Mouse (Mus musculus): ENCODE data around the gene Ncmap. TPM values are rescaled to one million over a fixed set of nuclear protein-coding genes. Genes with fewer than 3 reads are reported as not detected.
A peak's percentile ranks its signal among the peaks of the same experiment; 100 is the strongest.

Gene Ncmap
- polyA plus RNA-seq, 1 experiment = not detected

GRCm38 (mm10) chr4:135433086-135433442, 35.0 kb upstream of the Ncmap start:
- Histone ChIP-seq H3K4me3 (ENCODE audit: insufficient read depth, low read depth, low read length) (peak overlapping the region; percentile 100), H3K27ac (ENCODE audit: insufficient read depth, low read depth, low read length) (0 out of 2 replicates have a peak overlapping the region, but pooled peaks have one; percentile 60), H3K4me1 (ENCODE audit: control insufficient read depth, insufficient read depth, low read length) (peaks cover 11% of the 10 kb centered on the region)
- TF ChIP-seq CTCF (IDR thresholded peaks at IDR 0.05; ENCODE audit: insufficient read depth, low read depth, low read length) (no peak), POLR2A (IDR thresholded peaks at IDR 0.05; ENCODE audit: insufficient read depth, low read depth, low read length) (no peak)
- 13% methylated on average over 10 of the region's 10 CpGs for WGBS

GRCm38 (mm10) chr4:135429990-135430760, 32.1 kb upstream of the Ncmap start:
- Histone ChIP-seq H3K4me3 (ENCODE audit: insufficient read depth, low read depth, low read length) (no peak overlapping the region), H3K27ac (ENCODE audit: insufficient read depth, low read depth, low read length) (no peak overlapping the region), H3K4me1 (ENCODE audit: control insufficient read depth, insufficient read depth, low read length) (peaks cover 13% of the 10 kb centered on the region)
- no peak for TF ChIP-seq POLR2A (IDR thresholded peaks at IDR 0.05; ENCODE audit: insufficient read depth, low read depth, low read length)
- TF ChIP-seq CTCF (IDR thresholded peaks at IDR 0.05; ENCODE audit: insufficient read depth, low read depth, low read length) = no peak
- 91% methylated on average over 8 of the region's 8 CpGs for WGBS

- Histone ChIP-seq H3K4me3 (ENCODE audit: insufficient read depth, low read depth, low read length) (no peak overlapping the region), H3K27ac (ENCODE audit: insufficient read depth, low read depth, low read length) (no peak overlapping the region), H3K4me1 (ENCODE audit: control insufficient read depth, insufficient read depth, low read length) (peaks cover 10% of the 10 kb centered on the region)
- TF ChIP-seq POLR2A (IDR thresholded peaks at IDR 0.05; ENCODE audit: insufficient read depth, low read depth, low read length) = no peak
- TF ChIP-seq CTCF (IDR thresholded peaks at IDR 0.05; ENCODE audit: insufficient read depth, low read depth, low read length) = no peak
- WGBS = 89% methylated on average over 4 of the region's 4 CpGs
These were observed 31.4 kb upstream of the Ncmap start for GRCm38 (mm10) chr4:135429383-135429782.

- TF ChIP-seq CTCF (IDR thresholded peaks at IDR 0.05; ENCODE audit: insufficient read depth, low read depth, low read length) (no peak), POLR2A (IDR thresholded peaks at IDR 0.05; ENCODE audit: insufficient read depth, low read depth, low read length) (no peak)
- no peak overlapping the region for H3K27ac ChIP-seq (ENCODE audit: insufficient read depth, low read depth, low read length)
- 92% methylated on average over 7 of the region's 7 CpGs for WGBS
- peaks cover 2% of the 10 kb centered on the region; the same call in 1 of the 2 replicates for H3K4me1 ChIP-seq (ENCODE audit: control insufficient read depth, insufficient read depth, low read length)
- no peak overlapping the region for H3K4me3 ChIP-seq (ENCODE audit: insufficient read depth, low read depth, low read length)
These were observed 28.6 kb upstream of the Ncmap start for GRCm38 (mm10) chr4:135426587-135426986.

GRCm38 (mm10) chr4:135425625-135426024, 27.6 kb upstream of the Ncmap start:
- no peak for TF ChIP-seq CTCF (IDR thresholded peaks at IDR 0.05; ENCODE audit: insufficient read depth, low read depth, low read length)
- TF ChIP-seq POLR2A (IDR thresholded peaks at IDR 0.05; ENCODE audit: insufficient read depth, low read depth, low read length) = no peak
- Histone ChIP-seq H3K4me1 (ENCODE audit: control insufficient read depth, insufficient read depth, low read length) (peaks cover 2% of the 10 kb centered on the region; the same call in 1 of the 2 replicates), H3K4me3 (ENCODE audit: insufficient read depth, low read depth, low read length) (no peak overlapping the region), H3K27ac (ENCODE audit: insufficient read depth, low read depth, low read length) (no peak overlapping the region)
- WGBS = 55% methylated on average over 9 of the region's 9 CpGs

GRCm38 (mm10) chr4:135420961-135421360, 22.9 kb upstream of the Ncmap start:
- Histone ChIP-seq H3K4me3 (ENCODE audit: insufficient read depth, low read depth, low read length) (no peak overlapping the region), H3K27ac (ENCODE audit: insufficient read depth, low read depth, low read length) (no peak overlapping the region), H3K4me1 (ENCODE audit: control insufficient read depth, insufficient read depth, low read length) (no peaks in the 10 kb centered on the region)
- TF ChIP-seq POLR2A (IDR thresholded peaks at IDR 0.05; ENCODE audit: insufficient read depth, low read depth, low read length) (no peak), CTCF (IDR thresholded peaks at IDR 0.05; ENCODE audit: insufficient read depth, low read depth, low read length) (no peak)
- 95% methylated on average over 13 of the region's 13 CpGs for WGBS

- TF ChIP-seq POLR2A (IDR thresholded peaks at IDR 0.05; ENCODE audit: insufficient read depth, low read depth, low read length) (no peak), CTCF (IDR thresholded peaks at IDR 0.05; ENCODE audit: insufficient read depth, low read depth, low read length) (no peak)
- no peak overlapping the region for H3K4me3 ChIP-seq (ENCODE audit: insufficient read depth, low read depth, low read length)
- 87% methylated on average over 11 of the region's 11 CpGs for WGBS
- H3K4me1 ChIP-seq (ENCODE audit: control insufficient read depth, insufficient read depth, low read length) = no peaks in the 10 kb centered on the region
- H3K27ac ChIP-seq (ENCODE audit: insufficient read depth, low read depth, low read length) = no peak overlapping the region
These were observed 22.4 kb upstream of the Ncmap start for GRCm38 (mm10) chr4:135420416-135420815.

GRCm38 (mm10) chr4:135419996-135420395, 22.0 kb upstream of the Ncmap start:
- 95% methylated on average over 21 of the region's 21 CpGs for whole genome bisulfite sequencing
- no peak for TF ChIP-seq POLR2A (IDR thresholded peaks at IDR 0.05; ENCODE audit: insufficient read depth, low read depth, low read length)
- TF ChIP-seq CTCF (IDR thresholded peaks at IDR 0.05; ENCODE audit: insufficient read depth, low read depth, low read length) = no peak
- Histone ChIP-seq H3K4me3 (ENCODE audit: insufficient read depth, low read depth, low read length) (no peak overlapping the region), H3K27ac (ENCODE audit: insufficient read depth, low read depth, low read length) (no peak overlapping the region), H3K4me1 (ENCODE audit: control insufficient read depth, insufficient read depth, low read length) (no peaks in the 10 kb centered on the region)

GRCm38 (mm10) chr4:135416367-135416766, 18.3 kb upstream of the Ncmap start:
- TF ChIP-seq POLR2A (IDR thresholded peaks at IDR 0.05; ENCODE audit: insufficient read depth, low read depth, low read length) = no peak
- TF ChIP-seq CTCF (IDR thresholded peaks at IDR 0.05; ENCODE audit: insufficient read depth, low read depth, low read length) = no peak
- Histone ChIP-seq H3K4me1 (ENCODE audit: control insufficient read depth, insufficient read depth, low read length) (no peaks in the 10 kb centered on the region), H3K27ac (ENCODE audit: insufficient read depth, low read depth, low read length) (no peak overlapping the region), H3K4me3 (ENCODE audit: insufficient read depth, low read depth, low read length) (no peak overlapping the region)
- WGBS = 94% methylated on average over 21 of the region's 21 CpGs

All from olfactory bulb, adult 2 months (tissue).